Mouse (Mus musculus): Measurements from ENCODE around the gene Ms4a4d. TPM values are rescaled to one million over a fixed set of nuclear protein-coding genes. Genes with fewer than 3 reads are reported as not detected.

Gene Ms4a4d
- polyA plus RNA-seq, 1 experiment from 2014 or later: 0.28 TPM

- Histone ChIP-seq H3K27ac (ENCODE audit: low read length) (no peak overlapping the region), H3K4me2 (ENCODE audit: low read depth, low read length) (no peak overlapping the region), H3K4me1 (ENCODE audit: control insufficient read depth, low read depth, low read length) (no peaks in the 10 kb centered on the region), H3K9me3 (replicated peaks; ENCODE audit: control insufficient read depth, low read length) (no peaks in the 10 kb centered on the region), H3K4me3 (ENCODE audit: low read depth, low read length) (no peak overlapping the region), H3K27me3 (ENCODE audit: control insufficient read depth, insufficient read depth, low read depth, low read length) (no peaks in the 10 kb centered on the region), H3K36me3 (ENCODE audit: control insufficient read depth, insufficient read depth) (no peaks in the 10 kb centered on the region), H3K9ac (ENCODE audit: low read depth, low read length) (no peak overlapping the region)
- ATAC-seq (ENCODE audit: low read depth): no peak
- WGBS (ENCODE audit: insufficient replicate concordance): 70% methylated on average over 2 of the region's 2 CpGs
Measured at GRCm38 (mm10) chr19:11602026-11602425, 65.4 kb downstream of the Ms4a4d start.

DNA sequence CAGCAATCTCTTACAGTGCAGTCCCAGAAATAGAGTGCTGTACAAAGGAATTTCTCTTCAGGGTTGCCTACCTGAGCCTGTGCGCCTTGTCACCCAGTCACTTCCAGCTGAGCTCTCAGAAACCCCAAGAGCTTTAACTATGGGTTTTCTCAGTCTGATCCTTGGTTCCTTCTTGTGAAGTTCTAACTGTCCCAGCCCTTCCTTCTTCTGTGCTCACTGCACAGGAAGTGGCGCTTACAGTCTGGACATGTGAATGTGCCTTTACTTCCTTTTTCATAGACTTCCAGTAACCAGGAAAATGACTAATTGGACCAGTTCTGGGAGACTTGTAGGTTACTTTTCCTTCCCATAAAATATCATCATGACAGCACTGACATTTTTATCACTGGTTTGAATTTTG lies 68.0 kb downstream of the Ms4a4d start, which contains the start of gene Ms4a6d:
Ms4a6d (minus strand) TSS at position 247 of the 400 bp plus-strand sequence.
- Histone ChIP-seq H3K9ac (ENCODE audit: low read depth, low read length) (no peak within 1 kb of the TSS), H3K9me3 (replicated peaks; ENCODE audit: control insufficient read depth, low read length) (no peaks in the 10 kb centered on the region), H3K4me2 (ENCODE audit: low read depth, low read length) (no peak within 1 kb of the TSS), H3K36me3 (ENCODE audit: control insufficient read depth, insufficient read depth) (no peaks in the 10 kb centered on the region), H3K27ac (ENCODE audit: low read length) (no peak within 1 kb of the TSS), H3K4me1 (ENCODE audit: control insufficient read depth, low read depth, low read length) (no peaks in the 10 kb centered on the region), H3K27me3 (ENCODE audit: control insufficient read depth, insufficient read depth, low read depth, low read length) (no peaks in the 10 kb centered on the region), H3K4me3 (ENCODE audit: low read depth, low read length) (no peak within 1 kb of the TSS)
- 53% methylated on average over 2 of the region's 2 CpGs for WGBS (ENCODE audit: insufficient replicate concordance)
- ATAC-seq (ENCODE audit: low read depth): no peak

Other genes with a start within 250 kb of the Ms4a4d start
- not detected in 2 replicates for gene Ms4a14, start 222.3 kb upstream of the Ms4a4d start, polyA plus RNA-seq (2015; fragmentation: Nextera tagmentation; extraction: Ambion mirVana)
- gene Ms4a7, start 200.7 kb upstream of the Ms4a4d start, polyA plus RNA-seq (2015; fragmentation: Nextera tagmentation; extraction: Ambion mirVana): 1.1 and 1.5 TPM in 2 replicates
- 0.91 and 1.6 TPM in 2 replicates for gene Ms4a4a, start 161.3 kb upstream of the Ms4a4d start, polyA plus RNA-seq (2015; fragmentation: Nextera tagmentation; extraction: Ambion mirVana)
- gene Ms4a4c, start 132.0 kb upstream of the Ms4a4d start, polyA plus RNA-seq (2015; fragmentation: Nextera tagmentation; extraction: Ambion mirVana): 1.4 and 1.7 TPM in 2 replicates
- 0.53 and 0.80 TPM in 2 replicates for gene Ms4a4b, start 93.2 kb upstream of the Ms4a4d start, polyA plus RNA-seq (2015; fragmentation: Nextera tagmentation; extraction: Ambion mirVana)
- gene Ms4a6c, start 67.4 kb upstream of the Ms4a4d start, polyA plus RNA-seq (2015; fragmentation: Nextera tagmentation; extraction: Ambion mirVana): 8.0 and 8.8 TPM in 2 replicates
- 0.40 and 0.47 TPM in 2 replicates for gene Gm8369, start 50.9 kb upstream of the Ms4a4d start, polyA plus RNA-seq (2015; fragmentation: Nextera tagmentation; extraction: Ambion mirVana)
- gene Ms4a6b, start 20.3 kb upstream of the Ms4a4d start, polyA plus RNA-seq (2015; fragmentation: Nextera tagmentation; extraction: Ambion mirVana): 2.5 and 3.4 TPM in 2 replicates
- gene Ms4a6d, start 68.0 kb downstream of the Ms4a4d start, polyA plus RNA-seq (2015; fragmentation: Nextera tagmentation; extraction: Ambion mirVana): 4.9 TPM in 2 replicates
- 0.74 and 1.1 TPM in 2 replicates for gene Ms4a2, start 86.9 kb downstream of the Ms4a4d start, polyA plus RNA-seq (2015; fragmentation: Nextera tagmentation; extraction: Ambion mirVana)
- gene Ms4a3, start 104.0 kb downstream of the Ms4a4d start, polyA plus RNA-seq (2015; fragmentation: Nextera tagmentation; extraction: Ambion mirVana): 29.8 and 33.2 TPM in 2 replicates
- gene Oosp2, start 123.8 kb downstream of the Ms4a4d start, polyA plus RNA-seq (2015; fragmentation: Nextera tagmentation; extraction: Ambion mirVana): 0.13 and 0.26 TPM in 2 replicates
- 0.09 TPM in 1 of 2 replicates, not detected in the other for gene Oosp1, start 154.3 kb downstream of the Ms4a4d start, polyA plus RNA-seq (2015; fragmentation: Nextera tagmentation; extraction: Ambion mirVana)
- gene Oosp3, start 160.3 kb downstream of the Ms4a4d start, polyA plus RNA-seq (2015; fragmentation: Nextera tagmentation; extraction: Ambion mirVana): not detected in 2 replicates
- gene Gif, start 210.8 kb downstream of the Ms4a4d start, polyA plus RNA-seq (2015; fragmentation: Nextera tagmentation; extraction: Ambion mirVana): not detected in 2 replicates
- 27.5 and 31.1 TPM in 2 replicates for gene Mrpl16, start 233.6 kb downstream of the Ms4a4d start, polyA plus RNA-seq (2015; fragmentation: Nextera tagmentation; extraction: Ambion mirVana)